Mouse (Mus musculus): ENCODE data around the gene Paxbp1.
"Not testable (repeated sequence)": the region's sequence is repeated elsewhere in the genome, so short reads cannot be mapped to it uniquely, and the experiment has no call there.

The Paxbp1 gene

GRCm38 (mm10) chr16:91044270-91045182 lies at the start of gene Paxbp1:
Paxbp1 (minus strand) TSS chr16:91044543.
- peak; percentile 99 for DNase-seq (ENCODE audit: low spot score in 2 of 2)

DNA sequence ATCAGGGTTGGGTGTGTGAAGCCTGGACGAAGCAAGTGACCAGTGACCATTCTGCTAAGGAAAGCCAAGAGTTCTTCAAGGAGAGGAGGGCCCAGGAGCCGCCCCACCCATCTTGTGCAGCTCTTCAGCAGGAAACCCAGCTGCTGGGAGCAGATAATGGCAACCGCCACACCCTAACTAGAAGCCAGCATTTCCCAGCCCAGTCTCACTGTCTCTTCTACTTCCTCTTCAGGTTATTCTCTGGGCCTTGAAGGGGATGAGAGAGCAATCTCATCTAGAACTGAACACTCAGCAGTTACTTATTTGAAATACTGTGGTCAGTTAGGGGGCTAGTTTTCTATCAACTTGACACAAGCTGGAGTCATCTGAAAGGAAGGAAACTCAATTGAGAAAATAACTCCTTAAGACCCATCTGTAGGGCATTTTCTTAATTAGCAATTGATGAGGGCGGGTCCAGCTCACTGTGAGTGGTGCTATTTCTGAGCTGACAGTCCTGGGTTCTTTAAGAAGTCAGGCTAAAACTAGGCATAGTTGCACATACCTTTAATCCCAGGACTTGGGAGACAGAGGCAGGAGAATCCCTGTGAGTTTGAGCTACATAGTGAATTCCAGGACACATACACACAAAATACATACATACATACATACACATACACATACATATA lies 42.4 kb upstream of the Paxbp1 start:
- DNase-seq (ENCODE audit: low spot score in 2 of 2) = peak; percentile 52 to 66

- DNase-seq (ENCODE audit: low spot score in 2 of 2) = no peak
Observed at GRCm38 (mm10) chr16:91085239-91085825, 41.0 kb upstream of the Paxbp1 start.

DNA sequence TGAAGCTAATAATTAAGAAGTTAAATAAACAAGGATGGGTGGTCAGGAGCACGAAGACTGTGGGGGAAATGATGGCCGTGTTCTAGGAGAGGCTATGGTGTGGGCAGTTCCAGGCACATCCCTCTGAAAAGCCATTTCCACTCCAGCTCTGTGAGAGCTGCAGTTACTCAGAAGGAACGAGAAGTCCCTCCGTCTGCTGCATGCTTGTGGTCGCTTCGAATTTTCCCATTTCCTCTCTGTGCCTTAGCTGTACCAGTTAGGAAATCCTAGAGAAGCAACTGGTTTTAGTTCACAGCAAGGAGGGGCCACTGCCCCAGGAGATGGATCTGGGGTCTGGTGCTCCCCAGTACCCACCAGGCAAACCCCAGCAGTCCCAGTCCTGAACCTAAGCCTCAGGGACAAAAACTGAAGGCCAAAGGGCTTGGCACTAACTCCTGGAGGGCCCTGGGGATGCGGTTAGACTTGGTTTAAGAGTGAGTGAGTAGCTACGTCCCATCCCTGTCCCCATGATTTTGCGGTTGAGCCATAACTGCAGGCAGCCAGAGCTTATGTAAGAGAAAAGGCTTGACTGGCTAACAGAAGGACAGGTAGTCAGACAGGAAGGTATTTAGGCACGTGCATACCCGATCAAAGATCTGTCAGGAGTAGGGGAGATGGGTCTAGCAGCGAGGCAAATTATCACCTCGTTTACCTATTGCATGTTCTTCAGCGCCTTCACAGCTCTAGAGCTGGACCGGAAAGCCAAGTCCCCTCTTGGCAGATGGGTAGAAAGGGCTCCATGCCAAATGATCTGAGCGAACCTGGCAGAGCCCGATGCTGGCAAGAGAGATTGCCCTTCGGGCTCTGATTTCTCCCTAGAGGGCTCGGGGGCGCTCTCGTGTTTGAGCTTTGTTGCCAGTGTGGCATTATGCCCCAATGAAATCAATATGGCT lies 40.2 kb upstream of the Paxbp1 start:
- no peak for DNase-seq (ENCODE audit: low spot score in 2 of 2)

- no peak for DNase-seq (ENCODE audit: low spot score in 2 of 2)
Observed at GRCm38 (mm10) chr16:91083002-91083646, 38.8 kb upstream of the Paxbp1 start.

DNA sequence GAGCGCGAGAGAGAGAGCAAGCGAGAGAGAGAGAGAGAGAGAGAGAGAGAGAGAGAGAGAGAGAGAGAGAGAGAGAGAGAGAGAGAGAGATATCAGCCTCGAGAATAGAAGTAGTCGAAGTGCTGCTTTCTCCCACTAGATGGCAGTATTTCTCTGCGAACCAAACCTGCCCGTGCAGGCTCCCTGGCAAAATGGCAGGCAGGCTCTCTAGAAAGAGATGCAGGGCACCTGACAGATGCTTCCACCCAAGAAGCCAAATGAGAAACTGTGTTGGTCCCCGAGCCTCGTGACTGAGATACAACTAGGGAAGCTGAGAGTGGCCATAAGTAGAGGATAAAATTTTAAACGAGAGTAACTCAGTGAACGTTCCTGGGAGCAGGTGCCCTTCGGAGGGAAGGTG lies 37.2 kb upstream of the Paxbp1 start:
- peak; percentile 40 to 75 for DNase-seq (ENCODE audit: low spot score in 2 of 2)

- DNase-seq (ENCODE audit: low spot score in 2 of 2) = peak in 1 of 2 experiments; percentile 34
Observed at GRCm38 (mm10) chr16:91076180-91076579, 31.8 kb upstream of the Paxbp1 start.

GRCm38 (mm10) chr16:91075423-91075822 lies 31.1 kb upstream of the Paxbp1 start:
- not testable (repeated sequence) for DNase-seq (ENCODE audit: low spot score in 2 of 2)

GRCm38 (mm10) chr16:91073163-91073892 lies 29.0 kb upstream of the Paxbp1 start:
- peak; percentile 60 to 78 for DNase-seq (ENCODE audit: low spot score in 2 of 2)

DNA sequence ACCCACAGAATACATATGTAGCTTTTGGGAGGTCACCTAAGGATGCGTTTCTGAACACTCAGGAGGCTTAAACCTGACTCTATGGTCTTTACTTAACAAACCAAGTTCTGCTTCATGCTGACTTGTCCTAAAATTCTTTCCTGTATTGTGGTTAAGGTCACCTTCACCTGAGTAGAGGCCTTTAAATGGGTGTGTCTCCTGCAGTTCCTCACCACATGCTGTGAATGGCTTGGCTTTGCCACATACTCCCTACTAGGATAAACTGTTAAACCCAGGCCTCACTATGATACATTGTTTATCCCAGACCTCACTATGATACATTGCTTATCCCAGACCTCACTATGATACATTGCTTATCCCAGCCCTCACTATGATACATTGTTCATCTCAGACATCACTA lies 27.9 kb upstream of the Paxbp1 start:
- no peak for DNase-seq (ENCODE audit: low spot score in 2 of 2)

DNA sequence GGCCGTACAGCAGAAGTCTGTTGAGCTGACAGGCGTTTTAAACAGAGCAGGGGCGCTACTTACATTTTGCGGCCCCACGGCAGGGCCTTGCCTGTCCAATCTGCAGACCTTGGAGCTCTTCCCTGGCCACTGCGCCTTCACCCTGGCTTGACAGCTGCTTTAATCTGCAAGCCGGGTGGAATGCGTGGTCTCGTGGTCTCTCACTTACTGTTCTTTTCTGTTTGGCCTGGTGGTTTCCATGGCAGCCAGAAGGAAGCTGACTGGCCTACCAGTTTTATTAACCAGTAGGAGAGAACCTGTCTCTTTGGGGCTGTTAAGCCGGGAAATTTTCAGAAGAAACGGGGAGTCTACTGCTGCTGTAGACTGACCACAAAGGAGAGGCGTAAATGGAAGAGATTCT lies 24.6 kb upstream of the Paxbp1 start:
- DNase-seq (ENCODE audit: low spot score in 2 of 2) = no peak

DNA sequence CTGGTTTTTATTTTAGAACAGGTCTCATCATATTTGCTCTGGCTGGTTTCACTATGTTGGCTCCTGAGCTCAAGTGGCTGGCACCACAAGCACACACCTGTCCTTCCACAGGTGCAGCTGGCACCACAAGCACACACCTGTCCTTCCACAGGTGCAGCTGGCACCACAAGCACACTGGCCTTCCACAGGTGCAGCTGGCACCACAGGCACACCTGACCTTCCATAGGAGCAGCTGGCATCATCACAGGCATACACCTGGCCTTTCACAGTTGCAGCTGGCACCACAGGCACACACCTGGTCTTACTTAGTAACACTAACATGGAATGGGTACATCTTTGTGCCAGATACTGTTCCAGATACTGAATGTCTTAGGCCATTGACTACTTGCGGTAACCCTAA lies 22.8 kb upstream of the Paxbp1 start:
- no peak for DNase-seq (ENCODE audit: low spot score in 2 of 2)

DNA sequence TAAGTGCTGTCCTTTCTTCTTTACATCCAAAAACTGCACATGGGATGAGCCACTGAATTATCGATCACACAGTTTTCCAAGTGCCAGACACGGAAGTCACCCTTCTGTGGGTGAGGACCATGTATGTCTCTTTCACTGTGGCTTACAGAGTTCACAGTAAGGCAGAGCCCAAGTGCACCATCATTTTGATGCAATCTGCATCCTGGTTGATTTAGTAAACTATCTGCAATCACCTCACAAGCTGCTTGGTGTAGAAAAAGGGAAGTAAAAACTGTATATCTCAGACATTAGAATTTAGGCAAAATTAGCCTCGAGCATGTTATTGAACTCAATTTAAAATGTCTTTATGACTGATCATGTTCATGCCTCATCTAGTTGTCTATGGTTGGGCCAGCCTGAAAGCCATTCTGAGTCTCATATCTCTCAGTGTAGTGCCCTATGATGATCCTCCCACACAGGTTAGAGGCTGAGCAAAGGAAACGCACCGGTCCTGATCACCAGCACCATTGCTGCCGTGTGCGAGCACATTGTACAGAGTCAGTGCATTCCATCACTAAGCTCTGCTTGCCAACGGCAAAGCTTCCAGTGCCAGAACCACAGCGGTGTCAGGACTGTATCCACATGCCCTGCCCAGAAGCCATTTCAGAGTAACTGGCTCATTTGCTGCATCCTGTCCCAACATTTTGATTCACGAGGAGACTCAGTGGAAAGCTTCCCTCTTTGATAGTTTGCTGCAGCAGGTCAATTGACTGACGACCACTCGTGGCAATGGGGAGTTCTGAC lies 20.4 kb upstream of the Paxbp1 start:
- DNase-seq (ENCODE audit: low spot score in 2 of 2) = no peak

DNA sequence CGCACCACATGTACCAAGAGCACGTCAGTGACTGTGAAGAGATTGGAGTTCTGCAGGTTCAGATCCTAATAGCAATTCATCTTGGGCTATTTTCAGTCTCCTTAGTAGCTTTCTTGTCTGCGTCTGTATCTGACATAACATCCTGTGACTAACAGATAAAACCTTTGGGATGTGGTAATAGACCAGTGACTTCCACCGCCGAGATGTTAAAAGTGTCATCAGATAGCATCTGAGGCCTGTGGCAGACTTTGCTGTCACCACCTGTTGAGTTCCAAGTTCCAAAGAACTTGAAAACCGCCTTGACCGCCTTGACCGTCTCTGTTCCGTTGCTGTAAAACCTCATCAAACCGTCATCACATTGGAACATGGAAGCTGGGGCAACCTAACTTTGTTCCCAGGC lies 19.4 kb upstream of the Paxbp1 start:
- DNase-seq (ENCODE audit: low spot score in 2 of 2) = no peak

DNA sequence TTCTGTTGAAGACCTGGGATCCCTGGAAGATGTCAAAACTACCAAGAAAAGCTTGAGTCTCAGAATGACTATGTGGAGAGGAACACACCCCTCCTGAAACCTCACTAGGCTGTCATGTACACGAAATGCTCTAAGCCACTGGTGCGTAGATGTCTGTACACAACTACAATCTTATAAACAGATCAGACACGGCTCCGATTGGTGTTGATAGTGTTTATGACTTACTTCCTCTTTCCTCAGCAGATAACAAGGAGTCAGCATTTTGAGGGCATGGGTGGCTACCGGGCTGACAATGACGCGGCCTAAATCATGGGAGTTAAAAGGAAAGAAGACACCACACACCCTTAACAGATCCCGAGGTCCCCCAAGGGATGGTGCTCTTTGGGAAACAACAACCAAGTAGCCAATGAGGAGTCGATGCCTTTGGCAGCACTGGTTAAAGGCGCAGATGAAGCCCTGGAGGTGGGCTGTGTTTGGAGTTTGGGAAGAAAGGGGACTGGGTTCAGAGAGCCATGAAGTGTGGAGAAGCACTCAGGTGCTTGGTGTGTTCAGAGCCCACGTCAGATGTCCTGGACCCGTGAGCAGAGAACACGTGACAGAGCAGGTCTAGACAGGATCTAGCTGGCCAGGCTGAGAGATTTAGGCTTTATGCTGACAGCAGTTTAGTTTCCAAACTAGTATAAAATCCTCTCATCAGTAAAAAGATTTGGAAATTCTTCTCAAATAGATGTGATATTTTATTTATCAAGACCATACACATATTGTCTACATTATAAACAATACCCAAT lies 17.4 kb upstream of the Paxbp1 start:
- no peak for DNase-seq (ENCODE audit: low spot score in 2 of 2)

GRCm38 (mm10) chr16:91057741-91058140 lies 13.4 kb upstream of the Paxbp1 start:
- no peak for DNase-seq (ENCODE audit: low spot score in 2 of 2)

- DNase-seq (ENCODE audit: low spot score in 2 of 2) = no peak
Observed at GRCm38 (mm10) chr16:91057261-91057660, 12.9 kb upstream of the Paxbp1 start.

- no peak for DNase-seq (ENCODE audit: low spot score in 2 of 2)
Observed at GRCm38 (mm10) chr16:91056043-91056821, 11.9 kb upstream of the Paxbp1 start.

All from spleen, postnatal 14 days (tissue).